Mouse (Mus musculus): ENCODE results near the gene Snrpa1.

Gene Snrpa1

DNA sequence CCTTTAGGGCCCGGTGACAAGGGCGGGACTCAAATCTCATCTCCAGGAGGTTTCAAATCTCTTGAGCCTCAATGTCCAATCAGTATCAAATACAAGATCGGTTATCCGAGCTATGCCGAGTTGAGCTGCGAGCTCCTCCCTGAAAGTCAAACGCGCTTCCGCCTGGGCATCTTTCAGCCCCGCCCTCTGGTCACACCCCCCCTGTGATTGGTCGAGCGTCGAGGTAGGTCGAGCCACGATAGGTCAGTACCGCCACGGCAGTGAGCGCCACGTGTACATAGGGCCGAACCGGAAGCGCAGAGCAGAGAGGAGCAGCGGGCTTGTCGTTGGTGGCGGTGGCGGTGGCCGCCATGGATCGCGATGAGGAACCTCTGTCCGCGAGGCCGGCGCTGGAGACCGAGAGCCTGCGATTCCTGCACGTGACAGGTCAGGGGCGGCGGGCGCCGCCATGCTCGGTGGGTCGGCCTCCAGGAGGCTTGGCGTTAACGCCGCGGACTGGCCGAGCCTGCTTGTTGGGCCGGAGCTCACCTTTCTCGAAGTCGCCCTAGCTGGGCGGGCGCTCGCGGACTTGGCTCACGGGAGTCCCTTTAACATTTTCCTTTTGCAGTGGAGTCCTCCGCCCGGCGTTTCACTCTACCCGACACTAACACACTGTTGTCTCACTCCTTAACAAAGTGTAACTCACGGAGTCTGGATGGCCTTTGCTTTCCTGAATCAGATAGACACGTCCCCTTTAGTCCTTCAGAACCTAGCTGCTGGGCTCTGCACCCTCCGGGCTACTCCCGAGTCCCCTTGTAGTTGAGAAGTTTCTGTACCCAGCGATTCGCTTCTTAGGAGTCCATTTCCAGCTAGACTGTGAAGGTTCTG, 20.8 kb downstream of the Snrpa1 start, which contains the start of gene Selenos:
Gene Selenos (plus strand): TSS at position 286 of the 867 bp plus-strand sequence.
- WGBS = under 1% methylated on average over 65 of the region's 65 CpGs

DNA sequence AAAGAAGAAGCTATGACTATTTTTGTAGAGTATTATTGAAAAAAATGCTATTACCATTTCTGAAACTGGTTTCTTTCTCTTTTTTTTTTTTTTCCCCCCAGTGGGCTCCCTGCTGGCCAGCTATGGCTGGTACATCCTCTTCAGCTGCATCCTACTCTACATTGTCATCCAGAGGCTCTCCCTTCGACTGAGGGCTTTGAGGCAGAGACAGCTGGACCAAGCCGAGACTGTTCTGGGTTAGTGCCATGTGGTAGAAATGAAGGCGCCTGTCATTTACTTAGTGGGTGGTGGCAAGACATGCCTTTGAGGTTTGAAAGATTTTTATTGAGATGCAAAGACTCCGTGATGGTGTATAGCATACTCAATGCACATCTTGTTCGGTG, 21.4 kb downstream of the Snrpa1 start:
- 25% methylated on average over 5 of the region's 5 CpGs for WGBS

DNA sequence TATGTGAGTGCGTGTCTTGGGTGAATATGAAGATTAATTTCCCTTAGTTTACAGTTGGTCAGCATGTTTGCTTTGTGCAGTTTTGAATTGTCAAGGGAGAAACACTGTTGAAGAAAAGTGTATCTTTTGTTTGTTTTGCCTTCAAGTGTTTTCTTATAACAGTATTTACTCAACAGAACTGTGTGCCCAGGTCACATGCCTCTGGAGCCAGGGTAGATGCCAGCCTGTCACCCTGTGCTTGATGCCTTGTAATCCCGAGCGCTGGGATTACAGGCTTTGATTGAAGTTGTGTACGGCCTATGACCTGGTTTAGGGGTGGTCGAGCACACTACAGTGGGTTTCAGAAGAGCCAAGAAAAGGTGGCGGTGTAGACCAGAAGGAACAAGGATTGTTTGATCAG, 25.0 kb downstream of the Snrpa1 start:
- WGBS = 90% methylated on average over 6 of the region's 6 CpGs

DNA sequence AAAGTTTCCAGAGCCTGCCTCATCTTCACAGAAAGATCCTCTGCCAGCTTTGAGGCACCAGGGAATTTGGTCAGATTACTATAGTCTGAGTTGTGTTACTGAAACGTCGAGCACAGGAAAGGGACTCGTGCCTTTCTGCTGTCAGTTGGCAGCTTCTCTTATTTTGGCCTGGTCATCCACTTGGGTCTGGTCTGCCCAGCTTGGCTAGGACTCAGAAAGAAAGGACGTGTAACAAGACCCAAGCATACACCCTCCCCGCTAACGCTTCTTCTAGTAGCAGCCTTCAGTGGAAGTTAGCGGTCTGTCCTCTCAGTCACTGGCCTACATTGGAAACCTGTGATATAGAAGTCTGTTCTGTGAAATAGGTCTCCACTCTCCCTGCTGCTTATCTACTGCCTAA, 25.7 kb downstream of the Snrpa1 start:
- 65% methylated on average over 7 of the region's 7 CpGs for WGBS

DNA sequence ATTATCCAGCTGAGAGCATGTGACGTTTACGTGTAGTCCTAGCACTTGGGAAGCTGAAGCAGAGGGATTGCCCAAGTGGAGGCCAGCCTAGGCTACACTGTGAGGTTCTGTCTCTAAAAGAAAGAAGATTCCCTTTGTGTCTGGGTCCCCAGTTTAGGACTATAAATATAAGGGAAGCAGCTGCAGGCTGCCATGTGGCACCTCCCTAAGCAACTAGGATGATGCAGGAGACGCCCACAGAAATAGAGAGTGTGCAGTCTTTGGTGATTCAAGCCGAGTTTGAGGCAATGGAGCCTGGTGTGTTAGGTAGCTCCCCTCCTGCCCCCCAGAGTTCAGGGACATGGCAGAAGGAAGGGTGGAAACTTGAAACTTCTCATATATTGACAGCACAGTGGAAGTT, 28.8 kb downstream of the Snrpa1 start:
- 51% methylated on average over 4 of the region's 4 CpGs for WGBS

DNA sequence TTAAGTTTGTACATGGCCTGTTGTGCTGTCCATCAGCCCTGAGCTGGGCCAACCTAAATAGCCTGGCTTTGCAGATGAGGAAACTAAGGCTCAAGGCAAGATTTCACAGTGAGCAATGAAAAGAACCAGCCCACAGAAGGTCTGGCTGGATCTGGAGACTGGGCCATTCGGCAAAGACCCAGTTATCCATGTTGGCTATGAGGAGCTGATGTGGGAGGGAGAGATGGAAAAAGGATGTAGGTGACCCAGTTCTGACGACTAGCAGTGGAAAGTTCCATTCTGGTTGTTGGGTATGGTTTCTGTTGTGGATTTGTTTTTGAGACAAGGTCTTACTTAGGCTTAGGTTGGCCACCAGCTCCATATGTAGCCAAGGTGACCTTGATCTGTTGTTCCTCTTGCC, 29.3 kb downstream of the Snrpa1 start:
- WGBS = 48% methylated on average over 2 of the region's 2 CpGs

DNA sequence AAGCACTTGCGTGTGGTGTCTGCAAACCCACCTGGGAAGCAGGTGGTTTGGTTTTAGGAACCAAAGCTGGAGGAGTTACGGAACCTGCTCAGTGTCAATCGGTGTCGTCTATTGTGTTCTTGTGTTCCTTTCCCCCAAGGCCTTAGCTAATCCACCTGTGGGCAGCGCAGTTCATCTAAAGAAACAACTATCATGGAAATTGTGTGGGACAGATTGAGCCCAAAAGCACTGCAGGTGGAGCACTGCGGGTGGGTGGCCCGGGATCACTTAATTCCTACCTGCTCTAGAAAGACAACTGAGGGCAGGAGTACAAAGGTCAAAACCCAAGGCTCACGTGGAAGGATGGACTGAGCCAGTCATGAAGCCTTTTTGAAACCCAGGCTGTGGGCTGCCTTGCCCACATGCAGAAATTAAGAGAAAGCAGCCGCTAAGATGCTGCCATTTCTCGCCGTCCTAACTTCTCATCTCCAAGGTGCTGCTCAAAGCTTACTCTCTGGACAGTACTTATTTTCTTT, 31.9 kb downstream of the Snrpa1 start:
- 84% methylated on average over 11 of the region's 11 CpGs for WGBS

DNA sequence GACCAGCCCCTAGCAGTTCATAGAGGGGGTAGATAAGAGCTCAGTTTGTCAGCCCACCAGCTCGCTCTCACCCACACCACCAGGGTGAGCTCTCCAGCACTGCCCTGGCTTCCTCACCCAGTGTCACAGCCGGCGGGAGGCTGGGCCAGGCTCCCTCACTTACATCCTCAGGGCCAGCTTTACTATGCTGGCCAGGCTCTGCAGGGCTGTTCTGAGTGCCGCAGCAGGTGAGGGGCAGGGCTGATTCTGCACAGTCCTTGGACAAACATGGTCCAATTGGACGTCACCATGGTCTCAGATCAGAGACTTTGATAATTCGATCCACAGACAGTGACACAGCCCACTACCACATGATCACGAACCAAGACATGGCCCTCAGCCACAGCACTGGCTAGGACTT, 32.8 kb downstream of the Snrpa1 start:
- 90% methylated on average over 7 of the region's 7 CpGs for WGBS

DNA sequence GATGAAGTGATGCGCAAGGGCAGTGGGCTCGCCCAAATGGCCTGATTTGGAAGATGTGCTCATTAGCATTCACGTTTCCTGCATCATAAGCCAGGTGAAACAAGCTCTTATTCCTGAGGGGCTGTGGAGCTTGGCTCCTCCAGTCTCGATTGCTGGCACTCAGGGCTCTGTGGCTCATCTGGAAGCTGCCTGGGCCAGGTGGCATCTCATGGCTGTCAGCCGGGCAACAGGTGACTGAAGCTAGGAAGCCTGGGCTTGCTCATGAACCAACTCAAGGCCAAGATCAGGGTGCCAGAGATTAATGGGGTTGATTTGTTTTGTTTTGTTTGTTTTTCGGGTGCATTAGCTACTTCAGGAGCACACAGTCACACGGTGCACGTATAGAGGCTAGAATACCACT, 33.9 kb downstream of the Snrpa1 start:
- WGBS = 90% methylated on average over 8 of the region's 8 CpGs

DNA sequence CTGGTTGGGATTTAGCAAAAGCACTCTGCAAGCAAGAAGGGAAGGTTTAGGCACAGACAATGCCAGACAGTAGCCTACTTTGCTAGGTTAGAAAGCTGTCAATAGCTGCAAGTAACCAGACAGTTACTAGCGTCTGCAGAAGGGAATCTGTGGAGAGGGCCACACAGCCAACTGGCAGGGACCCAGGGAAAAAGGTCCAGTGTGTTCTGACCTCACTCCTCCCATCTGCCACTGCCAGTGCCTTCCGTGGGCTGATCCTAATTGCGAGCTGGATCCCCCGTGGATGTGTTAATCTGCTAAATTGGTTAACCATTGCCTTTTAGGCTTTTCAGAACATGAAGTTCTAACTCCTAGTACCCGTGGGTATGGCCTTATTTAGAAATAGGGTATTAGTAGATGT, 35.3 kb downstream of the Snrpa1 start:
- WGBS = 52% methylated on average over 5 of the region's 5 CpGs

DNA sequence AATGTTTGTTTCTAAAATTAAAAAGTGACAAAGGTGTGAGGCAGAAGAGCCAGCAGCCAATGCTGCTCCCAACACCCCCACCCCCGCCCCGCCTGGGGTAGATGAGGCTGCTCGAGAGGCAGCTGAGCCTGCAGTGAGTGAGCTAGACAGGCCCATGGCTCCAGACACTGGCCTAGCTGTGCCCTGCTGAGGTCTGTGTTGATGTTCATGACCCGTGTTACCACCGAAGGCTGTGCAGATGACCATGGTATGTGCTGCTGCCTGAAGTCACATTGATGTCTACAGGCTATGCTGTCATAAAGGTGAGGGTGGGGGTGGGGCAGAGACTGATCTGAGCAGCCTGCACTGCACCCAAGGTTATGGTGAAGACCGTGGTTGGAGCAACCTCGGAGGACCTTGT, 40.0 kb downstream of the Snrpa1 start:
- 82% methylated on average over 7 of the region's 7 CpGs for WGBS

DNA sequence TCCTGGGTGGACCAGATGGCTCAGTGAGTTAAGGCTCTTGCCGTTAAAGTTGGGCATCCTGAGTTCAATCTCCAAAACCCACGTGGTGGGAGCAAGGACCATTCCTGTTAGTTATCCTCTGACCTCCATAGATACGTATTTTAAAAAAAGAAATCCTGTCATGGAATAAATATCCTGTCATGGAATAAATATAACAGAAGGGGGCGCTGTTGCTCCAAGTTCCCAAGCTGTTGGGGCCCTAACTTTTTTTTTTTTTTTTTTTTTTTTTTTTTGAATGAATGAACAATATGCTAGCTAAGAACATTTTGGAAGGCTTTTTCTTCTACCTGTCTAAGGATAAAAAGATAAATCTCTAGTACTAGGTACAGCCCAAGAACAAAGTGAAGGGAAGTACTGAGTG, 43.1 kb downstream of the Snrpa1 start:
- 1% methylated on average over 4 of the region's 4 CpGs for WGBS

DNA sequence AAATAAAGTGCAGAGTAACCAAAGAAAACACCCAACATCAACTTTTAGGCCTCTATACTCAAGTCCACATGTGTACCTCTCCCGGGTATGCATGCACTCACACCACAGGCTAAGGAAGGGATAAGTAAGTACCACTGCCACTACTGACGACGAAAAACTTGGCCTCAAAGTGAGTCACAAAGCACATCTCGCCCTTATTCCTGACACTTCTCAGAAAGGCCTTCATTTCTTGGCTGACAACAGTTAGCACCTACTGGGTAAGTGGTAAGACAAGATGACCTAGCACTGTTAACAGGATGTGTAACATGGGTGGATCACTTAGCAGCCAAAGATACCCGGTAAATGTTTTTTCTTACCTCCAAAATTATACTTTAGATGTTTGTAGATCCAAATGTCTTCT, 45.7 kb downstream of the Snrpa1 start:
- 91% methylated on average over 5 of the region's 5 CpGs for WGBS

DNA sequence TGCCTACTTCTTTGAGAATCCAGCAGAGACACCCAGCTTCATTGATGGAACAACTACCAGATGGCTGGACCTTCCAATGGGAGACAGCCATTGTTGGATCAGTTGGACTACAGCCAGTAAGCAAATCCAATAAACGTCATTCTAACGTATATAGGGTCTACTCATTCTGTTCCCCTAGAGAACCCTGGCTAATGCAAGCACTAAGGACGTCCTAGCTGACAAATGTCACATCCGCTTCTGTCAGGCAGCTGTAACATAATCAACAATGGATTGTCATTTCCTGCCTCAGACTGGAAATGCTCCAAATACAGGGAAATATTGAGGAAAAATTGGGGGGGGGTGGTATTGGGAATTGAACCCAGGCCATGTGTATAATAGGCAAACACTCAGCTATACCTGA, 47.0 kb downstream of the Snrpa1 start:
- WGBS = 56% methylated on average over 4 of the region's 4 CpGs

DNA sequence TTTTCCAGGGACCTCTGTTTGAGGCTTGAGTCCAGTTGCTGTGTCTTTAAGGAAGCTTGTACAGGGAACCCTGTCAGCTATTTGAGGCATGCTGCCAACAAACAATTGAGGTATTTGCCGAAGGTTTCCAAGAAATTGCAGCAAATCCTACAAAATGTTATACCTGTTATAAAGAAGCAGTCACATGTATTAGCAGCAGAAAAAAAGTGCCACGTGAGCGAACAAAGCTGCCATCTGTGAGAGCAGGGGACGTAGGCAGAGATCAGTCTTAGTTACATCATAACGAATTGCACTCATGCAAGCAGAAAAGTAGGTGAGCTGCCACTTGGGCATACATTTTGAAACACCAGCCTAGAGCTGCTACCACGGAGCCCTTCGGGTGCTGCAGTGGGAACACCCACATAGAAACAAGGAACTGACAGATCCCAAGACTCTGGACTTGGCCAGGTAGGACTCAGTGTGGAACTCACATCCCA, 47.8 kb downstream of the Snrpa1 start:
- WGBS = 34% methylated on average over 7 of the region's 7 CpGs

DNA sequence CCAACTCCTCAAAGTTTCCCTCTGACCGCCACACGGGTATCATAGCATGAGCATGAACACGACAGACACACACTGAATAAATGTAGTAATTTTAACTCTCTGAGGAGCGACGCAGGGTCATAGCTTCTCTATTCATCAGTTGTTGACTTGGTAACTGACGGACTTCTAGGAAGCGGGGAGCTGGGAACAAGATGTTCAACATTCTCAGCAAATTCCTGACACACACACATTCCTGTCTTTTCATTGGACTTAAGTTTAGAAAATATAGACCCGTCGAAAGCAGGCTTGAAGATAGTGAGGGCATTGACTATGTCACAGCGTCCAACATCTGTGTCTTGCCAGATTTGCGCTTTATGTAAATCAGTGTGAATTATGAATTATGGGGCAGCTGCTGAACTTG, 48.4 kb downstream of the Snrpa1 start:
- 77% methylated on average over 11 of the region's 11 CpGs for WGBS

DNA sequence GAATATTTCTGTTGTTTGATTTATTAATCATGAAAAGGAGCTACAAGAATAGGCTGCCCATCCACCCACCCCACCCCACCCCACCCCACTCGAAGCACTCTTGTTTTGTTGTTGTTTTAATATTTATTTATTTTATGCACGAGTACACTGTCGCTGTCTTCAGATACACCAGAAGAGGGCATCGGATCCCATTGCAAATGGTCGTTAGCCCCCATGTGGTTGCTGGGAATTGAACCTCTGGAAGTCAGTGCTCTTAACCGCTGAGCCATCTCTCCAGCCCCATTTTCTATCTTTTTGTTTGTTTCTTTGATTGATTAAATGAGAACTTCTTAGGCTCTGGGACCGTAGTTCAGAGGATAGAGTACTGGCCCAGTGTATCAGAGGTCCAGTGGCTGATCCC, 49.1 kb downstream of the Snrpa1 start:
- 10% methylated on average over 7 of the region's 7 CpGs for WGBS

DNA sequence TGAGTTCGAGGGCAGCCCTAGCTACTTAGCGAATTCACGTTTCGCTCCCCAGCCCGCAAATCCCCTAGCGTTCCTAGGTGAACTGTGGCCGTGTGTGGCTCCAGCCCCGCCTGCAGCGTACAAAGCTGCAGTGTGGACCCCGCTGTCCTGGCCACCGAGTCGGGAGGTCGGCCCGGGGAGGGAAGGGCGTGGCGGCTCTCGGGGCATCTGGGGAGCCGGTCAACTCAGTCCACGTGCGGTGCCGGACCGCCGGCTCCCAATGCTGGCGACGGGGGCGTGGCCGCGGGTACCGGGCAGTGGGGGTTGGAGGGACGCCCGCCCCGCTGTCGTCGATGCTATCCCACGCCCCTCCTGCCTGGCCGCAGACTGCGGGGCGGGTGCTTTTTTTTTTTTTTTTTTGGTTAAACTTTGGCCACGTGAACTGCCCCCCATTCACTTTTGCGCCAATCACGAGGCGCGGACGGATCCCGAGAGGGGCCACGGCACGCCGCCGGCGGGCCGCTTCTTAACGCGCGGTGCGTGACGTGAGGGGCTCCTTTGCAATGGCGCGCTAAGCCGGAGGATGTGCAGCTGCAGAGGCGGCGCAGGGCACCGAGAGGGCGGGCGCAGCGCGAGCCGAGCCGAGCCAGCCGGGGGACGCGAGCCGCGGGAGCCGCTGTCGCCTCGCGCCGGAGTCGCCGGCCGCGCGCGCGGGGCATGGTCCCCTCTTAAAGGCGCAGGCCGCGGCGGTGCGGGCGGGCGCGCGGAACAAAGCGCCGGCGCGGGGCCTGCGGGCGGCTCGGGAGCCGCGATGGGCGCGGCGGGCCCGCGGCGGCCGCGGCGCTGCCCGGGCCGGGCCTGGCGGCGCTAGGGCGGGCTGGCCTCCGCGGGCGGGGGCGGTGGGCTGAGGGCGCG, 50.4 kb downstream of the Snrpa1 start, which contains the start of gene Chsy1:
Gene Chsy1 (plus strand): TSS at position 555 of the 894 bp plus-strand sequence.
- WGBS = under 1% methylated on average over 120 of the region's 123 CpGs

DNA sequence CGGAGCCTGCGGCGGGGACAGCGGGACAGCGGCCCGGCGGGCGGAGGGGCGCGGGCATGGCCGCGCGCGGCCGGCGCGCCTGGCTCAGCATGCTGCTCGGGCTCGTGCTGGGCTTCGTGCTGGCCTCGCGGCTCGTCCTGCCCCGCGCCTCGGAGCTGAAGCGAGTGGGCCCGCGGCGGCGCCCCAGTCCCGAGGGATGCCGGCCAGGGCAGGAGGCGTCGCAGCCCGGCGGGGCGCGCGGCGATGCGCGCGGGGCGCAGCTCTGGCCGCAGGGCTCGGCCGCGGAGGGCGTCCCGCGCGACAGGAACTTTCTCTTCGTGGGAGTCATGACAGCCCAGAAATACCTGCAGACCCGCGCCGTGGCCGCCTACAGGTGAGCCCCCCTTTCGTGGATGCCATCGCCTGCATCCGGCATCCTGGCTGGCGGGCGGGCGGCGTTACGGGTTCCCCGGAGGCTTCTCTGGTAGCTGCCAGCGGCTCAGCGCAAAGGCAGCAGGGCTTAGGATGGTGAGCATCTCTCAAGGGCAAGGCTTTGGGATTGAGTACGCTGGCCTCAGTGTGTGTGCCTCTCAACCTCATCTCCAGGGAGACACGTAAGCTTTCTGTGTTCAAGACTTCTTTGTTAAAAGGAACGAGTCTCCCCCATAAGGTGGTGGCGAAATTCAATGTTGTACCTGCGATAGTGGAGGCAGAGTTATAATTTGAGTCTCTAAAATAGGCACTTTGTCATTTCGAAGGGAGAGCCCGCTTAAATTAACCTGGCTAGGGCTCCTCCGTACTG, 51.2 kb downstream of the Snrpa1 start:
- 2% methylated on average over 77 of the region's 77 CpGs for WGBS

DNA sequence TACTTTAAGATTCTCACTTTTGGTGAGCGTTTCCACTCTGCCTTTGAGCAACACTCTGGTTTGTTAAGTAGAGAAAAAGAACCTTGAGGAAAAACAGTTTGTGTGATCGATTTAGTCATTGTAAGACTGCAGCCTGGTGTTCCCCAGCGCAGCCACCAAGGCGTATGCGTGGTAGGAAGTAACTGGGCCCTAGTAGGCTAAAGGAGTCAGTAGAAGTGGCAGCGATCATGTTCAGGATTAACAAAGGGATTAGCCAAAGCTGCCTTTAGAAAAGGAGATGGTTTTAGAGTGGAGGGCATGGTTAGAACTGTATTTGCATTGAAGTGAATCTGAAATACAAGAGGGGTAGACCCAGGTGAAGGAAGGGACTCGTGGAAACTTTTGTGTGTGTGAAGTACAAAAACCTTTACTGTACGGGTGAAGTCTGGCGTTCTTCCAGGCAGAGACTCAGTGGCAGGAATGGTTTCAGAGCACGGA, 51.9 kb downstream of the Snrpa1 start:
- 11% methylated on average over 10 of the region's 10 CpGs for WGBS

DNA sequence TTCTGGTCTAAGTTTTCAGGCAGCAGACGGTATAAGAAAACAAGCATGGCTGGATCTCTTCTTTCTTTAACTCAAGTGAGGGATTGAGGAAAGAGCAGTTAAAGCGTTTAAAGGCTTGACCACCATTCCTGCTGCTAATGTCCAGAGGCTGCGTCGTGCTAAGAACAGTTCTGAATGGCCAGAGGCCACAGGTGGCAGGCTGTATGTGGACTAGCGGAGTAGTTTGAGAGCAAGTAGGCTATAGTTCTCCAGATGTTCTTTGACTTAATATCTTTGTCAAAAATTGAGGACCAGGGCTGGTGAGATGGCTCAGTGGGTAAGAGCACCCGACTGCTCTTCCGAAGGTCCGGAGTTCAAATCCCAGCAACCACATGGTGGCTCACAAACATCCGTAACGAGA, 52.4 kb downstream of the Snrpa1 start:
- 58% methylated on average over 10 of the region's 10 CpGs for WGBS
